Mouse (Mus musculus) heart, postnatal 0 days (tissue): Measurements from ENCODE around the gene Atp8b2. TPM values are rescaled to one million over a fixed set of nuclear protein-coding genes. Genes with fewer than 3 reads are reported as not detected.

ENCODE experiments used
- ATAC-seq: fragments of 200-750 bp; cut with Nextera tagmentation; 2 replicates; pipeline ENCODE4 v1.8.0; 2017; ENCODE audit warnings: low read depth, moderate number of reproducible peaks, moderate library complexity; ENCODE audit not compliant: insufficient read depth
- DNase-seq: peaks from one replicate; pipeline ENCODE4 v3.0.0-alpha.2; 2016; ENCODE audit warnings: low spot score
- H3K27ac ChIP-seq: fragments of 300-500 bp; sonication (generic); 2 replicates; pipeline ENCODE4 v1.5.1; 2014; ENCODE audit warnings: low read depth, mild to moderate bottlenecking
- H3K27me3 ChIP-seq: fragments of 300-500 bp; sonication (generic); 2 replicates; pipeline ENCODE4 v1.6.1; 2014; ENCODE audit warnings: low read length, mixed read lengths; ENCODE audit not compliant: control insufficient read depth, insufficient read depth
- H3K36me3 ChIP-seq: fragments of 300-500 bp; sonication (generic); replicated peaks from 2 replicates; pipeline ENCODE4 v1.6.1; 2014; ENCODE audit warnings: low read length, mixed read lengths; ENCODE audit not compliant: control insufficient read depth, insufficient read depth
- H3K4me1 ChIP-seq: fragments of 300-500 bp; sonication (generic); 2 replicates; pipeline ENCODE4 v1.6.1; 2014; ENCODE audit warnings: antibody characterized with exemption; ENCODE audit not compliant: control insufficient read depth, insufficient read depth
- H3K4me2 ChIP-seq: fragments of 300-500 bp; sonication (generic); 2 replicates; pipeline ENCODE4 v1.6.1; 2014; ENCODE audit warnings: low read depth, mild to moderate bottlenecking, low read length, moderate library complexity
- H3K4me3 ChIP-seq: fragments of 300-500 bp; sonication (generic); 2 replicates; pipeline ENCODE4 v1.5.1; 2014; ENCODE audit warnings: low read depth, low read length
- H3K9ac ChIP-seq: fragments of 300-500 bp; sonication (generic); replicated peaks from 2 replicates; pipeline ENCODE4 v1.6.1; 2014; ENCODE audit warnings: low read depth, low read length, mixed read lengths
- H3K9me3 ChIP-seq: fragments of 300-500 bp; sonication (generic); replicated peaks from 2 replicates; pipeline ENCODE4 v1.6.1; 2016; ENCODE audit warnings: low read length; ENCODE audit not compliant: control insufficient read depth
- CTCF ChIP-seq: IDR thresholded peaks from 2 replicates; pipeline ENCODE4 v1.5.1; 2016; ENCODE audit warnings: antibody characterized with exemption, control low read depth, low read depth
- EP300 ChIP-seq: IDR thresholded peaks from 2 replicates; pipeline ENCODE4 v1.6.1; 2016; ENCODE audit warnings: antibody characterized with exemption, low read depth
- WGBS: fragments of 180-500 bp; shearing (Covaris S2); extraction: QIAGEN DNeasy Blood & Tissue Kit; methylation state at CpG from one replicate; pipeline ENCODE4 v1.1.7; 2014; 5-methylcytosine and 5-hydroxymethylcytosine counted together
- polyA plus RNA-seq: library from polyadenylated mRNA; unstranded; fragments of >200 nt; fragmentation: Nextera tagmentation; extraction: Ambion mirVana; gene quantifications from 2 replicates; pipeline ENCODE4 v1.2.1, GENCODE M21; 2015
- total RNA-seq: library from RNA; depleted of rRNA; stranded (reverse); fragments of >200 nt; gene quantifications from 2 replicates; pipeline ENCODE4 v1.2.3, GENCODE M21; 2014; ENCODE audit warnings: low replicate concordance; rRNA removed

The Atp8b2 gene
- 38.9 and 52.4 TPM in 2 replicates for total RNA-seq
- 4.5 and 5.2 TPM in 2 replicates for polyA plus RNA-seq

- WGBS: 1% methylated on average over 31 of the region's 35 CpGs
- Histone ChIP-seq H3K9me3 (no peaks in the 10 kb centered on the region), H3K27me3 (no peaks in the 10 kb centered on the region), H3K36me3 (peaks cover 3% of the 10 kb centered on the region), H3K9ac (peak within 1 kb of the TSS; percentile 88), H3K4me2 (peak within 1 kb of the TSS; percentile 96), H3K4me1 (peaks cover 28% of the 10 kb centered on the region), H3K27ac (peak within 1 kb of the TSS; percentile 95), H3K4me3 (peak within 1 kb of the TSS; percentile 78)
- TF ChIP-seq EP300 (no peak), CTCF (no peak)
- ATAC-seq (peak; percentile 49), DNase-seq (peak; percentile 69)
Observed at GRCm38 (mm10) chr3:89963221-89963763, at the start of gene Atp8b2. Gene Atp8b2 (minus strand): TSS chr3:89963508.

GRCm38 (mm10) chr3:90010291-90010690 is 47.0 kb upstream of the Atp8b2 start:
- no peaks in the 10 kb centered on the region for H3K27me3 ChIP-seq
- peaks cover 98% of the 10 kb centered on the region for H3K36me3 ChIP-seq
- H3K9ac ChIP-seq: no peak overlapping the region
- no peak overlapping the region for H3K27ac ChIP-seq
- no peak for ATAC-seq
- H3K4me1 ChIP-seq: no peaks in the 10 kb centered on the region
- H3K4me2 ChIP-seq: no peak overlapping the region
- no peak for TF ChIP-seq EP300
- no peak for TF ChIP-seq CTCF
- no peaks in the 10 kb centered on the region for H3K9me3 ChIP-seq
- no peak overlapping the region for H3K4me3 ChIP-seq
- no peak for DNase-seq
- WGBS: 46% methylated on average over 2 of the region's 2 CpGs

DNA sequence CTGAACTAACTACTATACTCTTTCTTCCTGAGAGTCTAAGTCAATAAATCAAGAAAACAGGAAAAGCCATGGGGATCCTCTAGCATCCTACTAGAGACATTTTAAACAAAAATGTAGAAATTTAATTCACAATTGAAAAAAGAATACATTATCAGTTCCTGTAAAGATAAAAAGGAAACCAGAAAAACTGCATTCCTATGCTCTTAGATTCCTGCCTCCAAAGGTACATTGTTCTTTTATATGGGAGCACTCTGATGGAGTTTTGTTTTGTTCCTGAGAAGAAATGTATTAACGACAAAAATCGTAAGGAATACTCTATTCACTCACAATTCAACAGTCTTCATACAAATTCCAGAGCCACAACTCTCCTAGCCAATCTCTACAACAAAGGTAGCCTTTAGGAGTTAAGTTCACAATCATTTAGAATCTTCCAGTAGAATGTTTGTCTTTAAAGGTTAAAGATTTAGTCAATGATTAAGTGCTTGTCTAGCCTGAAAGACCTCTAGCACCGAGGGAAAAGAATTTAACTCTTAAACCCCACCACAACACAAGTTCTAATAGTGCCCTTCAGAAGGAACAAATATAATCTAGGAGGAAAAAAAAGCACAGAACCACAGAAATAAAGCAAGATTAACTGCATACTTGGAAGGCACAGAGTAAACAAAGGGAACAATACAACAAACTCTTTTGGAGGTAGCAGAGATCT is 40.9 kb upstream of the Atp8b2 start:
- Histone ChIP-seq H3K27ac (no peak overlapping the region), H3K9me3 (no peaks in the 10 kb centered on the region), H3K9ac (no peak overlapping the region), H3K4me3 (no peak overlapping the region), H3K4me1 (peaks cover 2% of the 10 kb centered on the region; the same call in 1 of the 2 replicates), H3K36me3 (peaks cover 78% of the 10 kb centered on the region), H3K27me3 (no peaks in the 10 kb centered on the region), H3K4me2 (no peak overlapping the region)
- ATAC-seq (no peak), DNase-seq (no peak)
- TF ChIP-seq CTCF (no peak), EP300 (no peak)
- 65% methylated on average over 3 of the region's 3 CpGs for WGBS

DNA sequence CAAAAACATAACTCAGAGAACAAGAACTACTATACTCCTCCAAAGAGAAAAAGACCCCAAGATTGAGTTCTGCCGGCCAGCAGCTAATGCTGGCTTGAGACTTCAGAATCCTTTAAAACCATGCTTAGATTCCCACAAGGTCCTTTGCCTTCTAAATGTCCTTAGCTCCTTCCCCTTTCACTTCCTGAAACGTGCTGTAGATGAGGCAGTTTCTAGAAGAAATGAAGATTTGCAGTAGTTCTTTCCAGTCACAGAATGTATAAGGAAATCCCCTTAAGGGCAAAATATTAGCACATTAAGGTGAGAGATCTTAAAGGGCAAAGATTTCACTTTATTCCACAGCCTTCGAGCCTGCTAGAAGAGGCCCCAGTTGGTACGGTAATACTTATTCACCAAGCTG is 36.5 kb upstream of the Atp8b2 start:
- no peak overlapping the region for H3K9ac ChIP-seq
- no peaks in the 10 kb centered on the region for H3K9me3 ChIP-seq
- no peak for ATAC-seq
- peak overlapping the region; percentile 77; the same call in 1 of the 2 replicates for H3K27ac ChIP-seq
- H3K4me3 ChIP-seq: no peak overlapping the region
- TF ChIP-seq CTCF (no peak), EP300 (no peak)
- 86% methylated on average over 4 of the region's 4 CpGs for WGBS
- no peaks in the 10 kb centered on the region for H3K27me3 ChIP-seq
- H3K4me2 ChIP-seq: no peak overlapping the region
- H3K36me3 ChIP-seq: peaks cover 47% of the 10 kb centered on the region
- peaks cover 8% of the 10 kb centered on the region; the same call in 1 of the 2 replicates for H3K4me1 ChIP-seq
- no peak for DNase-seq

GRCm38 (mm10) chr3:89999090-89999489 is 35.8 kb upstream of the Atp8b2 start:
- DNase-seq (no peak), ATAC-seq (peak; percentile 11; the same call in 1 of the 2 replicates)
- 18% methylated on average over 8 of the region's 8 CpGs for WGBS
- H3K4me3 ChIP-seq: peak overlapping the region; percentile 66
- TF ChIP-seq EP300: no peak
- TF ChIP-seq CTCF: no peak
- peak overlapping the region; percentile 76 for H3K9ac ChIP-seq
- H3K27me3 ChIP-seq: no peaks in the 10 kb centered on the region
- H3K9me3 ChIP-seq: no peaks in the 10 kb centered on the region
- peak overlapping the region; percentile 77 for H3K27ac ChIP-seq
- H3K36me3 ChIP-seq: peaks cover 46% of the 10 kb centered on the region
- peaks cover 8% of the 10 kb centered on the region; the same call in 1 of the 2 replicates for H3K4me1 ChIP-seq
- H3K4me2 ChIP-seq: peak overlapping the region; percentile 97
